In the genomic region with DNA sequence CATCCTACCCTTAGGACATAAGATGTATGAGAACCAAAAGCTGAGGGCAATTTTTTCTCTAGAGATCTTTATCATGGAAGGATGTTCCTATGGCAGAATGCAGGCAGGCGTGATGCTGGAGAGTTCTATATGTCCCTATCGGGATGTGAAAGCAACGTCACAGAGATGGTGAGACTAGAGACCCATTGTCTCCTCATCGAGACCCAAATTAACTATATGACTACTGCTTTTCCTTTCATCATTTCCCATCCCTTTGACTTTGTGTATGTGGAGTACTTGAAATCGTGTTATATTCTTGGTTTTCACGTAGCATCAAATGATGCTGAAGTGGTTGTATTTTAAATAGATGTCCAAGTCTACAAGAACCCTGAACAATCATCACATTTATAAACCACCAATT, we compare ENCODE assay signal across 8 mouse cellular contexts. TPM values are rescaled to one million over a fixed set of nuclear protein-coding genes. Genes with fewer than 3 reads are reported as not detected.
DNase-seq lines count a peak whose midpoint lies in the region; ATAC-seq lines count a peak whose summit lies in the region.

A gene (minus strand): TSS at position 101 of the 400 bp plus-strand sequence.

- no peaks in the 10 kb centered on the region for H3K27me3 ChIP-seq in heart, embryonic 12.5 days (replicated peaks)
- no peaks in the 10 kb centered on the region for H3K27me3 ChIP-seq in neural tube, embryonic 14.5 days (ENCODE audit: control insufficient read depth, insufficient read depth, low read length)

- WGBS in heart, embryonic 12.5 days, result 82% methylated on average over 6 of the region's 6 CpGs
- 86% methylated on average over 6 of the region's 6 CpGs for WGBS in neural tube, embryonic 14.5 days

- peak within 1 kb of the TSS; percentile 90 for H3K4me3 ChIP-seq in heart, embryonic 12.5 days
- H3K4me3 ChIP-seq in neural tube, embryonic 14.5 days (ENCODE audit: low read depth, low read length), result peak within 1 kb of the TSS; percentile 56

- H3K36me3 ChIP-seq in heart, embryonic 12.5 days, result 0 out of 2 replicates have a peak, but pooled peaks cover 2% of the 10 kb centered on the region
- no peaks in the 10 kb centered on the region for H3K36me3 ChIP-seq in neural tube, embryonic 14.5 days (ENCODE audit: control insufficient read depth, insufficient read depth, low read length)

- H3K4me1 ChIP-seq in heart, embryonic 12.5 days (replicated peaks), result no peaks in the 10 kb centered on the region
- H3K4me1 ChIP-seq in neural tube, embryonic 14.5 days (ENCODE audit: control insufficient read depth, insufficient read depth, low read length), result 0 out of 2 replicates have a peak, but pooled peaks cover 4% of the 10 kb centered on the region

- peak within 1 kb of the TSS; percentile 83 for H3K9ac ChIP-seq in heart, embryonic 12.5 days
- H3K9ac ChIP-seq in neural tube, embryonic 14.5 days (replicated peaks; ENCODE audit: low read depth, low read length), result peak within 1 kb of the TSS; percentile 48

- 0 out of 2 replicates have a peak, but pooled peaks cover 2% of the 10 kb centered on the region for H3K9me3 ChIP-seq in heart, embryonic 12.5 days (replicated peaks)
- 0 out of 2 replicates have a peak, but pooled peaks cover under 1% of the 10 kb centered on the region for H3K9me3 ChIP-seq in neural tube, embryonic 14.5 days (ENCODE audit: control insufficient read depth, low read length)

- H3K4me2 ChIP-seq in heart, embryonic 12.5 days, result peak within 1 kb of the TSS; percentile 90
- peak within 1 kb of the TSS; percentile 96 for H3K4me2 ChIP-seq in neural tube, embryonic 14.5 days (ENCODE audit: low read depth, low read length)

- ATAC-seq in heart, embryonic 12.5 days (ENCODE audit: insufficient number of reproducible peaks, low FRiP score), result no peak
- ATAC-seq in neural tube, embryonic 14.5 days (ENCODE audit: low read depth), result no peak

- intact Hi-C loops in left cerebral cortex, postnatal 10 days (cut with DNase I), result no loop called here

- no peak for DNase-seq in layer of hippocampus, adult 8-10 months (ENCODE audit: low spot score in 2 of 2)
- DNase-seq in layer of hippocampus, adult 11-12 months (ENCODE audit: low spot score), result no peak
- no peak for DNase-seq in adrenal gland, postnatal 36 days
- DNase-seq in left cerebral cortex, postnatal 10 days (ENCODE audit: extremely low spot score in 1 of 2, low spot score in 2 of 2), result no peak
- DNase-seq in yolk sac, embryonic 10.5 days (ENCODE audit: low spot score), result no peak
- no peak for DNase-seq in Muller cell, postnatal 12 days (ENCODE audit: inconsistent ontology term)

- H3K27ac ChIP-seq in heart, embryonic 12.5 days (ENCODE audit: poor library complexity, severe bottlenecking), result 0 out of 2 replicates have a peak within 1 kb of the TSS, but pooled peaks have one; percentile 17
- H3K27ac ChIP-seq in neural tube, embryonic 14.5 days (ENCODE audit: low read depth, low read length), result no peak within 1 kb of the TSS

RNA-seq across cellular contexts. Expression of the gene that starts here (rescaled TPM):
- total RNA-seq in layer of hippocampus, adult 8-10 months (2022), result 10 to 100 TPM; 44.2 to 47.8 (median 45.5) TPM
- 10 to 100 TPM; 37.0 to 55.3 TPM for total RNA-seq in adrenal gland, postnatal 36 days (2021)
- polyA plus RNA-seq in heart, embryonic 12.5 days (2016; fragmentation: Nextera tagmentation; extraction: Ambion mirVana), result 11.5 and 12.3 TPM in 2 replicates
- total RNA-seq in left cerebral cortex, postnatal 10 days (2021), result 10 to 100 TPM; 16.6 to 17.2 TPM
- 8.2 and 10.4 TPM in 2 replicates for polyA plus RNA-seq in neural tube, embryonic 14.5 days (2014; fragmentation: Nextera tagmentation; extraction: Ambion mirVana)
